Mouse (Mus musculus) retina, adult 2 months (tissue): Measurements from ENCODE around the gene Eif4g1.

Source experiments
- DNase-seq: peaks from one replicate; pipeline ENCODE4 v3.0.0-alpha.2; 2012; ENCODE audit warnings: low read depth, low spot score

Eif4g1 gene

DNA sequence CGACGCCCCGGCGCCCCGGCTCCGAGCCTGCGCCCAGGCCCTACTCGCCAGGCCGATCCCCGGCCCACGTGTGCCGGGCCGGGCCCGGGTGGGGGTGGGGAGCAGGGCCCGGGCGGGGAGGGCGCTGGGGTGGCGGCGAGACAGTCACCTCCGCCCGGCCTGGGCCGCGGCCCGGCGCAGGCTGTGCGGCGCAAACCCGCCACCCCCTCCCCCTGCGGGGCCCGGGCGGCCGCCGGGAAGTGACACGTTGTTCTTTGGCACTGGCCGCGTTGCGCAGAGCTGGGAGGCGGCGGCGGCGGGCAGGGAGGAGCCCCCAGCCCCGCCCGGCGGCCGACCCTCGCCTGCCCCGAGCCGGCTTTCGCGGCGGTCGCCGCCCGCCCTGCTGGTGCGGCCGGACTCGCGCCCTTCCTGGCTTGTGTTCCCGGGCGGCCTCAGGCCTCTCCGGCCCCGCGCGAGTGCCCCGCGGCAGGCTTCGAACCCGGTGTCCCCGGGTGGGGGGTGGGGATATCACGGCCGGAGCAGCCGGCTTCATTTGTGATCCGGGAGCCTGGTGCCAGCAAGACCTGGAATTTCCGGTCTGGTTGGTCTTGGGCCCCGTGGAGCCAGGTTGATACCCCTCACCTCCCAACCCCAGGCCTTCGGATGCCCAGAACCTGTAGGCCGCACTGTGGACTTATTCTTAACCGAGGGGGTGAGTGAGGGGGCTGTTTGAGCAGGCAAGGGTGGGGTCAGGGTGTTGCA lies 5.0 kb downstream of the Eif4g1 start:
- no peak for DNase-seq

DNA sequence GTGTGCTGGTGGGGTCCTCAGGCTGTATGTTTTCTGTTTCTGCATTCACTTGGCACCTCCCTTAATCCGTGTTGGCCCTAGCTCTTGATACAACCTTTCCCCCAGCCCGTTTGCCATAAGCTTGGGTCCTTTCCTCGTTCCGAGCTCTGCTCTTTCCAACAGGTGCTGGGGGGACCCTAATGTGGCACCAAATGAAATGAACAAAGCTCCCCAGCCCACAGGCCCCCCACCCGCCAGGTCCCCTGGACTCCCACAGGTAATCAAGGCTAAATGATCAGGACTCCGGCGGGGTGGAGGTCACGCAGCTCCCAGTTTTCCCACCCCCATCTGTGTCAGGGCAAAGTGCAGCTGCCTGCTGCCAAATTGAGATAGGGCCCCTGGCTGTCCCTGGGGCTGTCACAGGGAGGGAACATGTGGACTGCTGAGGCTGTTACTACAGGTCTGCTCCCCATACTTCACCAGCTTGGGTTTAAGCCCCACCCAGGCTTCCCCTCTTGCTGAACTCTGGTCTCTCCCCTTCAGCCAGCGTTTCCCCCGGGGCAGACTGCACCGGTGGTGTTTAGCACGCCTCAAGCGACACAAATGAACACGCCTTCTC lies 5.7 kb downstream of the Eif4g1 start:
- DNase-seq: no peak

DNA sequence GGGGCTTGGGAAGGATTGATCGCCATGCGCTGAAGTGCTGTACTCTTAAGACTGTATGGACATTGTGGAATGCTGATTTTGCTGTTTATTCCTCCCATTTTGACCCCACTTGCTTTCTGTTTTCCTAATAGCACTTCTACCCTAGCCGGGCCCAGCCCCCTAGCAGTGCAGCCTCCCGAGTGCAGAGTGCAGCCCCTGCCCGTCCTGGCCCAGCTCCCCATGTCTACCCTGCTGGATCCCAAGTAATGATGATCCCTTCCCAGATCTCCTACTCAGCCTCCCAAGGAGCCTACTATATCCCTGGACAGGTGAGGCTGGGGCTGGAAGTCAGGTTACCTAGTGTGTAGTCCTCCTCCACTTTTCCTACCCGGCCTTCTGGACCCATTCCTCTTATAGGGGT lies 7.1 kb downstream of the Eif4g1 start:
- DNase-seq: no peak

DNA sequence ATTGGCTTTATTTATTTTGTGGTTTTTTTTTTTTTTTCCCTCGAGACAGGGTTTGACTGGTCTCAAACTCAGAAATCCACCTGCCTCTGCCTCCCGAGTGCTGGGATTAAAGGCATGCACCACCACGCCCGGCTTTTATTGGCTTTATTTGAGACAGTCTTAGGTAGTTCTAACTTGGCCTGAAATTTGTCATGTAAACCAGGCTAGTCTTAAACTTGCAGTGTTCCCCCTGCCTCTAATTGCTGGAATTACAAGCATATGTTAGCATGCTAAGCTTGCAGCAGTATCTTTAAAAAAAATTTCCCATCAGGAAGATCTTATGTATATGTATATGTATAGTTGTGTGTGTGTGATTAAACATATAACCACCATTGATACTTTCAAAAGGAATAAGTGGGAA lies 8.6 kb downstream of the Eif4g1 start:
- DNase-seq: no peak

DNA sequence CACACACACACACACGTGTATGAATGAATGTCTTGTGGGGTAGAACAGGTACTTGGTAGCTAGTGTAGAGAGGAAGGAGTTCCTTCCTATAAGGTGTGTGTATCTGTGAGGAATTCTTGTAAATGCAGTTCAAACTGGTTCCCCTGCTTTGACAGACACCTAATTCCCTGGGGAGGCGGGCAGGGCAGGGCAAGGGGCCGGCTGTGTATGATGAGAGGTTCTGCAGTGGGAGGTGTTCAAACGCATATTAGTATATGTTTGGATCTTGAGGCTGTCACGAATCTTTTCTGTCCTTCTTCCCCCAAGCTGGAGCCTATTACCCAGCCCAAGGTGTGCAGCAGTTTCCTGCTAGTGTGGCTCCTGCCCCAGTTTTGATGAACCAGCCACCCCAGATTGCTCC lies 9.3 kb downstream of the Eif4g1 start:
- no peak for DNase-seq

DNA sequence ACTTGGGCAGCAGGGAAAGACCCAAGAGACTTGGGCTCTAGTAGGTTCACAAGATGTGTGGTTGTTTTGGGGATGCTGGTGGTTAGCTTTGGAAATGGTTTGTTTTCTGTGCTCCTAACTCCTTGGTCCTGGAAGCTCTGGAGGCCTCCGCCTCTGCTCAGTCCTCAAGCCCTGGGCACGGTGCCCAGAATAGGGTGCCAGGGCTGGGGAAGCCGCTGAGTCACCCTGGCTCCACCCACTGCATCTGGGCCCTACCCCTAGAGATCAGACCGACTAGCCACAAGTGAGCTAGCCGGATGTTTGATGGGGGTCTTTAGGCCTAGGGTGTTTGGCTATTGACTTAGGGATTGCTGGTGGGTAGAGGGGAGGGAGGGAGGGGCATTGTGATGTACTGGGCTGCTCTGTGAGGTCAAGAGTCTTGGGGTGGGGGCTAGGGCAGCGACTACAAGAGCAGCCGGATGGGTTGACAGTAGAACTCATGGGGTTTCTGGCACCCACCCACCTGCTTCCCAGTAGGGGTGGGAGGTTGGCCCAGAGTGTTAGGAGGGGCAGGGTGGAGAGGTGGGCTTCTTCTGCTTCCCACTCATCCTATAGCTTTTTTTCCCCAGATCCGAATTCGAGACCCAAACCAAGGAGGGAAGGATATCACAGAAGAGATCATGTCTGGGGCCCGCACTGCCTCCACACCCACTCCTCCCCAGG lies 10.0 kb downstream of the Eif4g1 start:
- no peak for DNase-seq

DNA sequence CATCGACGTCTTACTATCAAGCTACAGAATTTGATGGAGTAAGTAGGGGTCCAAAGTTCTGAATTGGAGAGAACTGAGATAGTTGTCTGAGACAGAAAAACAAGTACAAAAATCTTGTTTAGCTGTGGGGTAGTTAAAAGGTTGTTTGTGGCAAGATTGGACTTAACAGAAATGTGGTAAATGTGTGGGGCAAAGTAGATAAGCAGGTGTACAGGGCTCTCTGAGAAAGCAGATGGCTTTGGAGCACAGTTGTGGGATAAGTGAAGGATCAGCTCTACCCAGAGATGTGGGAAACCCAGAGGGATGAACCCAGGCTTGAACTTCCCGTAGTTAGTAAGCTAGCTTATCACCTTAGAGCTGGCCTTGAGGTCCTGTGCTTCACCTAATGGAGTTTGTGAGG lies 22.7 kb downstream of the Eif4g1 start:
- no peak for DNase-seq

DNA sequence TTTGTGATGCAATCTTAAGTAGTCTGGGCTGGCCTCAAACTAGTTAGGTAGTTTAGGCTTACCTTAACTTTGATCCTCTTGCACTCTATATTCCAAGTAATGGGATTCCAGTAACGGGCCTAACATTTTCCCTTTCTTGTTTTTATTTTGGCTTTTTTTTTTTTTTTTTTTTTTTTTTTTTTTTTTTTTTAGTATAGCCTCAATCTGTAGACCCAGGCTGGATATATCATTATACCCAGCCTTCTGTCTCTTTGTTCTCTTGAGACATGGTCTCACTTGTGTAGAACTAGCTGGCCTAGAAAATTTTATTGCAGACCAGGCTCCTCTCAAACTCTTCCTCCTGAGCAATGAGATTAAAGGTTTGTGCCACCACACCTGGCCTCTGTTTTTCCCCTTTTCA lies 23.5 kb downstream of the Eif4g1 start:
- DNase-seq: no peak

DNA sequence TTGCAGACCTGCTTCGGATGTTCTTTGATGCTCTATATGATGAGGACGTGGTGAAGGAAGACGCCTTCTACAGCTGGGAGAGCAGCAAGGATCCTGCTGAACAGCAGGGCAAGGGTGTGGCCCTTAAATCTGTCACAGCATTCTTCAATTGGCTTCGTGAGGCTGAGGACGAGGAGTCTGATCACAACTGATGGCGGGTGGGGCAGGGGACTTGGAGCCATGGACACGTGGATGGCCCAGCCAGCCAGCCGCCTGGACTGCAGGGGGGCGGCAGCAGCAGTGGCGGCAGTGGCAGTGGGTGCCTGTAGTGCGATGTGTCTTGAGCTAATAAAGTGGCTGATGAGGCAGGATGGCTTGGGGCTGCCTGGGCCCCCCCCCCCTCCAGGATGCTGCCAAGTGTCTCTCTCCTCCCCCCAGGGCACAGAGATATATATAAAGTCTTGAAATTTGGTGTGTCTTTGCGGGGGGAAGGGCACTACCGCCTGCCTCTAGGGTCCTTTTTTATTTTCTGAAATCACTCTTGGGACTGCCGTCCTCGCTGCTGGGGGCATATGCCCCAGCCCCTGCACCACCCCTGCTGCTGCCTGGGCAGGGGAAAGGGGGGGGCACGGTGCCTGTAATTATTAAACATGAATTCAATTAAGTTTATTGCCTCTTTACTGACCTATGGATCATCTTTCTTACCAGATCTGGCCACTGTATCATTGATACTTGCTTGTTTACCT lies 24.3 kb downstream of the Eif4g1 start:
- no peak for DNase-seq

DNA sequence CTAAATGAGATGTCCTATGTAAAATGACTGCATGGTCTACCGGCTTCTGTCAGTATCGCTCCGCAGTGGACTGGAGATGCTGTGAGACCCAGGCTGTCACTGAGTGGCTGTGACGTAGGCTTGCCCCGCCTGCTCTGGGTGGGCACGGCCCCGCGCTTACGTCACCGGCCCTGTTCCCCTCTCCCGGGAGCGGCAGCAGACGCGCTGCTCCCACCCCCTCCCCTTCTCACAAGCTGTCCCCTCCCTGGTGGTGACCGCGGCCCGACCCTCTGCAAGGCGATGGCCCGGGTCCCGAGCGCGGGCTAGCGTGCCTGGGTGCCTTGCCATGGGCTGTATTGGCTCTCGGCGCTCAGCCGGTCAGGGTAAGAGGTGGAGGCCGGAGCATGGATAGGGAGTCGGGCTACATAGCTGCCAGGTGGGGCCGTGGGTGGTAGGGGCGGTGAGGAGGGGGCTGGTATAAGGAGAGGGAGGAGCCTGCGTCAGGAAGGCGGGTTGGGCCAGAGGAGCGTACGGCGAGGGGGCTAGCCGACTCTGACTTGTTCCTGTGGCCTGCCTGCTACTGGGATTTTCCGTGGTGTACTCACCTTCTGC lies 25.1 kb downstream of the Eif4g1 start, which contains the start of gene Fam131a:
Gene Fam131a (plus strand): TSS at position 131 of the 591 bp plus-strand sequence.
- DNase-seq: no peak

DNA sequence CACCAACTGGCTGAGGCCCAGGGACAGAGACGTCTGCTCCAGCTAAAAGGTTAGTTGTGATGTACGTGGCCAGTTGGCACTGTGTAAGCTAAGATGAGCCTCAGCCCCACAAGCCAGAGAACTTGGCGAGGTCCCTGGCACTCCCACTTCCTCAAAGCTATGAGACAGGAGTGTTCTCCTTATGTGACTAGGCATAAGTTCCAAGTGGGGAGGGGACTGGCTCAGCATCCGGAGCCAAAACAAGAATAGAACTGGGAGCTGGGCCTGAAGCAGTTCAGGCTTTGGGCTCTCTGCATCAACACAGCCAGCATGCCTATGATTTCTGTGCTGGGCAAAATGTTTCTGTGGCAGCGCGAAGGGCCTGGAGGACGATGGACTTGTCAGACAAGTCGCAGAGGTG lies 26.7 kb downstream of the Eif4g1 start:
- DNase-seq: no peak

DNA sequence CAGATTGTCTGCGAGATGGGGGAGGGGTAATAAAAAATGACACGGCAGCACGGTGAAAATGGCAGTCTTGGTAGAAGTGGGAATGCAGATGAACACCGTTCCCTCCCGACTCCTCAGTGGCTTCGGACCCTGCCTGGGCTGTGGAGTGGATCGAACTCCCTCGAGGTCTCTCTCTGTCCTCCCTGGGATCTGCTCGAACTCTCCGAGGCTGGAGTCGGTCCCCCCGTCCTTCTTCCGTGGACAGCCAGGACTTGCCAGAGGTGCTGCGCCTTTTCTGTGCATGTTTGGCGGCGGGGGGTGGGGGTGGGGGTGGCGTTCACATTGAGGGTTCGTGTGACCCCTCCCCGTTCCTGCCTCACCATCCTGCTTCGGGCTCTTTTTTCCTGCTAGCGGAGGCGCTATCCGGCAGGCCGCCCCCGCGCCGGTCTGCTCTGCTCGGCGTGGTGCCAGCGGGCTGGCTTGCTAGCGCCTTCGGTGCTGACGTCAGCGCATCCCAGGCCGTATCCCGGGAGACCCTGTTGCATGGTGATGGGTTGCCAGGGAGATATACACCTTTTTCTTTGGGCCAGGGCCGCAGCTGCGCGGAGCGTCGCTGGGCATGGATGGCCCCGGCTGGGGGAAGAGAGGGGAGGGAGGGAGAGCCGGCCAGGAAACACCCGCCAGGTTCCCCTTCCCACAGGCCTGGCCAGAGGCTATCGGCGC lies 27.7 kb downstream of the Eif4g1 start:
- DNase-seq: no peak

DNA sequence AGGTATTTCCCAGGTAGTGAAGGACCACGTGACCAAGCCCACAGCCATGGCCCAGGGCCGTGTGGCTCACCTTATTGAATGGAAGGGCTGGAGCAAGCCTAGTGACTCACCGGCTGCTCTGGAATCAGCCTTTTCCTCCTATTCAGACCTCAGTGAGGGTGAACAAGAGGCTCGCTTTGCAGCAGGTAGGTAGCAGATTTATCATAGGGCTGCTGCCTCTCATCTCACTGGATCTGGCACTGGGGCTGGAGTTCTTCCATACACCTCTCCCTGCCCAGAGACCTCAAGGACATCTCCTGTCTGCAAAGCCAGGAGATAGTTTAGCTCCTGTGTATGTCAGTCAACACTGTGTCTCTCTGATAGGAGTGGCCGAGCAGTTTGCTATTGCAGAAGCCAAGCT lies 31.2 kb downstream of the Eif4g1 start:
- DNase-seq: no peak

DNA sequence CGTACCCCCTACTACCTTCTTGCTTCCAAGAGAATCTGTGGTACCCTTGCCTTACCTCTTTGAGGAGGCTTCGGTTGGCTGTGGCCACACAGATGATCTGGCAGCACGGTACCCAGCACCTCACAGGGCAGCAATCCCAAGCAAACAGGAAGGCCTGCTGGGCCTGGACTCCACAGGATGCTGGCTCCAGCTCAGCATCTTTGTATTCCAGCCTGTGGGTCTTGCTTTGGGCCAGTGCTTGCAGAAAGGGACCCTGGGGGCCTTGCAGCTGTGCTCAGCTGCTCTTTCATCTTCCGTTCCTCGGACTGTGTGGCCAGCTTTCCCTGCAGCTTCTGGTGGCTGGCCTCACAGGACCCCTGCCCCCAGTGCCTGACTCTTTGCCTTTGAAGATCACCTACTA lies 31.9 kb downstream of the Eif4g1 start:
- DNase-seq: no peak

DNA sequence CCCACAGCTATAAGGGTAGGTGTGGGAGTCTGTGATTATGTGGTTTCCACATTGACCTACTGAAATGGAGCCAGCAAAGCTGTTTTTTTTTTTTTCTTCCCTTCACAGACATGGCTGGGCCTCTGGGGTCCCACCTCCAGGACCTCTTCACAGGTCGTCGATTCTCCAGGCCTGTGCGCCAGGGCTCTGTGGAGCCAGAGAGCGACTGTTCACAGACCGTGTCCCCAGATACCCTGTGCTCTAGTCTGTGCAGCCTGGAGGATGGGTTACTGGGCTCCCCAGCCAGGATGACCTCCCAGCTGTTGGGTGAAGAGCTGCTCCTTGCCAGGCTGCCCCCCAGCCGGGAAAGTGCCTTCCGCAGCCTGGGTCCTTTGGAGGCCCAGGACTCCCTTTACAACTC lies 33.2 kb downstream of the Eif4g1 start:
- DNase-seq: no peak

DNA sequence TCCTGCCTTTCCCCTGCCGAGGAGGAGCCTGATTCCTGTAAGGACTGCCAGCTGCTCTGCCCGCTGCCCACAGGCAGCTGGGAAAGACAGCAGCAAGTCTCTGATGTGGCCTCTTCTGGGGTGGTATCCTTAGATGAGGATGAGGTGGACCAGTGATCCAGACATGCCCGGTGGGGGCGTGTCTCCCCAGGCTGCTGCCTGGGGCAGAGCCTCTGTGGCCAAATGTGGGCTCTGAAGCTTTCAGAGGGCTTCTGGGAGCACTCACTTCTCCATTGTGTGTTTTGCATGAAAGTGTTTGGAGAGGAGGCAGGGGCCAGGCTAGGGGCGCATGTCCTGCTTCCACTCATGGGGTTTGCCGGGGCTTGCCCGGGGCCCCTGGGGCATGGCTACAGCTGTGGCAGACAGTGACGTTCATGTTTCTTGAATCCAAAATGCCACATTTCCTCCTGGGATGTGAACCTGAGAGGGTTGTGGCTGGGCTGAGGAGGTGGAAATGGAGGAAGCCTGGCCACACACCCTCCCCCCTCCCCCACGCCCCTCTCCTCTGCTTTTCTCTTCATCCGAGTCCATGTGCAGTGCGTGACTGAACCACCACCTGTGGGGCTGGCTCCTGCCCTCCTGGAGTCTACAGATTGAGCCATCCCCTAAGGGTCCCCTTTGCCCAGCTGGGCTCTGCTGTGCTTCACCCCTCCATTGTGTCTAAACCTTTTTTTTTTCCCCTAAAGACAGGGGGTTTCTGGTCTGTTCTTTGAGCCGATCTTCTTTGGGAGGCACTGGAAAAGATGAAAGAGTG lies 33.8 kb downstream of the Eif4g1 start:
- no peak for DNase-seq

DNA sequence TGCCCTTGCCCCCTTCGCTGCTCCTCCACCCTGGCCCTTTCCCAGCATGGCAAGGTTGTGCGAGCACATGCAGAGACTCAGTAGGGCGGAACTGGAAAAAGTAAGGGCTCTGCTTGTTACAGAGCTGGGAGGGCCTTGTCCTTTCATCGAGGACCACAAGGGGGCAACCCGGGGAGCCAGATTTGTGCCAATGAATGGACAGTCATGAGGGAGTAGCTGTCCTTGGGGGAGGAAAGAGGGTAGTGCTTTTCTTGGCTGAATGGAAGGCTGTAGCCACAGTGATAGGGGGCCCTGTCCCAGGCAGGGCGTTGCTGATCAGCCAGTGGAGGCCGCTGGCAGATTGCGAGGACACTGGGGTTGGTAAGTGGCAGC lies 34.4 kb downstream of the Eif4g1 start:
- DNase-seq: no peak

DNA sequence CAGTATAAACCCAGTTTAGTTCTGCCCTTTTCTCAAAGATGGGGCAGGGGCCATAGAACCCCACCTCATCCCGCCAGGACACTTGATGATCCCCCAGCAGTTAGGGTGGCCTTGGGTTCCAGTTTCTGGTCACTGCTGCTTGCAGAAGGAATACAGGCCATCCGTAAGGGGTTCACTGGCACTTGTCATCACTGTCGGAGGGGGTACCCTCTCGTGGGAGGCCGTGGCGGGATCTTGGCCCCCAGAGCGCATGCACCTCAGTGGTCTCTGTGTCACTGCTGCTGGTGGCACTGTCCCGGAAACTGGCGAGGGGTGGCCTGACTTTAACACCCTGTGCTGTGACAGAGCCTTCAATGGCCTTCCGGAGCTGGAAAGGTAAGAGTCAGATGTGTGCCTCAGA lies 35.0 kb downstream of the Eif4g1 start:
- DNase-seq: no peak

DNA sequence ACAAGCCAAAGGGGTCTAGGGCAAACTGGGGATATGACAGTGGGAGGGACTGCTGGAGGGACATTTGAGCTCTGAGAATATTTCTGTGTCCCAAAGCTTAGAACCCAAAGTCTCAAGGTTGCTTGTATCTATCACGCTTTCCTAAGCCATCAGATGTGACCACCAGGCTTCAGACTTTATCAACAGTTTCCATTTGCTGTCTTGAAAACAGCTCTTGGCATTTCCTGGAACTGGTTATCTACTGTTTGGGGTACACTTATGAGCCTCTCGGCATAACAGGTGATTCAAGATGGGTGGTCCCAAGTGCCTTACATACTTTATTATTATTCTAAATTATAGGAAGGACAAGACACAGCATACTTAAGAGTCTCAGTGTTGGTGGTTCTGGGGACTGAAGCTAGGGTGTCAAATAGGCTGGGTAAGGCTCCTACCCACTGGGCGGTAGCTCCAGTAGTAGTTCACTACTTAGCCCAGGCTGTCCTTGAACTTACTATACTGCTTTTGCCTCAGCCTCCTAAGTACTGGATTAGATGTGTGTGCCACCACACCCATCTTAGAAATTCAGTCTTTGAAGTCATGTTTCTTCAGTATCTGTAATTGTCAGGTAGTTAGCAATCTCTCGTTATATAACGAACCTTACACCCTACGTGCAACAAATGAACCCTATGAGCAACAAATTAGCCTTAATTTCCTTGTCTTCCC lies 35.7 kb downstream of the Eif4g1 start:
- DNase-seq: no peak

DNA sequence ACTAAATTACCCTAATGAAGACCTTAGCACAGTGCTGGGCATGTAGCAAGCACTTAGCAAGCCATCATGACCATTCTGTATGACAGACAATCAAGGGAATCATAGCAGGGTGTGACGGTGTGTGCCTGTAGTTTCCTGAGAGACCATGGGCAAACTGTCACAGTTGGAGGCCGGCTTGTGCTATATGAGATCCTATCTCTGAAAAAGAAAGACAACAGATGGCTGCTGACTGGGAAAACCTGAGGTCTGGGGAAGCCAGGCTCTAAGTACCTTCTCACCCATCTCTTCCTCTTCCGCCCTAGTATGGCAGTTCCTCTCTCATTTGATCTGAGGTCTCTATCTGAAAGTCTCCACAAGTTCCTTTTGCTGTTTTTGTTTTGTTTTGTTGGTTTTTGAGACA lies 37.7 kb downstream of the Eif4g1 start:
- DNase-seq: no peak
